Mouse (Mus musculus) heart, postnatal 10 days (tissue): ENCODE measurements around the gene Lgr6. TPM values are rescaled to one million over a fixed set of nuclear protein-coding genes. Genes with fewer than 3 reads are reported as not detected.
"Not testable (repeated sequence)": the region's sequence is repeated elsewhere in the genome, so short reads cannot be mapped to it uniquely, and the experiment has no call there.

Source experiments
- DNase-seq, 2 experiments: peaks; one replicate each; pipeline ENCODE4 v3.0.0; 2021
- intact Hi-C: fragments of 180-260 bp; cut with DNase I; formaldehyde crosslinking; loops from one replicate; pipeline ENCODE4 v1.15.1; 2025
- total RNA-seq, 2 experiments: library from RNA; stranded (reverse); gene quantifications; 2 replicates each; pipeline ENCODE4 v1.2.3; 2021

Lgr6 gene
- total RNA-seq, 2 experiments from 2014 or later, result 12.3 to 17.4 TPM

- intact Hi-C loops, result no loop called here
- no peak for DNase-seq
Observed at GRCm38 (mm10) chr1:135129543-135130183, 24.6 kb upstream of the Lgr6 start.

GRCm38 (mm10) chr1:135128986-135129385 is 23.9 kb upstream of the Lgr6 start:
- intact Hi-C loops, result no loop called here
- DNase-seq, result no peak

GRCm38 (mm10) chr1:135128011-135128441 is 22.9 kb upstream of the Lgr6 start:
- intact Hi-C loops, result no loop called here
- DNase-seq, result no peak

- intact Hi-C loops, result no loop called here
- peak in 1 of 2 experiments; percentile 24 for DNase-seq
Observed at GRCm38 (mm10) chr1:135126443-135127027, 21.5 kb upstream of the Lgr6 start.

GRCm38 (mm10) chr1:135125990-135126389 is 20.9 kb upstream of the Lgr6 start:
- no peak for DNase-seq
- intact Hi-C loops, result no loop called here

GRCm38 (mm10) chr1:135124573-135125363 is 19.7 kb upstream of the Lgr6 start:
- intact Hi-C loops, result no loop called here
- no peak for DNase-seq

GRCm38 (mm10) chr1:135112661-135113060 is 7.6 kb upstream of the Lgr6 start:
- peak in 1 of 2 experiments; percentile 49 for DNase-seq
- intact Hi-C loops, result no loop called here

GRCm38 (mm10) chr1:135111271-135111670 is 6.2 kb upstream of the Lgr6 start:
- not testable (repeated sequence) for DNase-seq
- intact Hi-C loops, result loop anchor here (2.0 kb wide), 1 partner anchor 138 kb away; no protein-coding TSS in a partner anchor

- intact Hi-C loops, result loop anchor here (1.0 to 2.0 kb wide), 2 partner anchors 26 to 137 kb away; no protein-coding TSS in a partner anchor
Observed at GRCm38 (mm10) chr1:135110075-135110474, 5.0 kb upstream of the Lgr6 start.

GRCm38 (mm10) chr1:135108611-135109010 is 3.5 kb upstream of the Lgr6 start:
- DNase-seq, result peak; percentile 62 to 72
- intact Hi-C loops, result no loop called here

More at GRCm38 (mm10) chr1:135110075-135110474, 5.0 kb upstream of the Lgr6 start:
- DNase-seq, result peak; percentile 80 to 89

GRCm38 (mm10) chr1:135105951-135106350 is 875 bp upstream of the Lgr6 start:
- intact Hi-C loops, result loop anchor here (1.0 to 2.0 kb wide), 2 partner anchors 75 to 117 kb away; no protein-coding TSS in a partner anchor
- DNase-seq, result peak; percentile 84 to 85

- intact Hi-C loops, result no loop called here
- no peak for DNase-seq
Observed at GRCm38 (mm10) chr1:135100400-135100799, 4.7 kb downstream of the Lgr6 start.

GRCm38 (mm10) chr1:135098441-135098840 is 6.6 kb downstream of the Lgr6 start:
- intact Hi-C loops, result no loop called here
- peak; percentile 84 to 88 for DNase-seq

GRCm38 (mm10) chr1:135097441-135097840 is 7.6 kb downstream of the Lgr6 start:
- intact Hi-C loops, result no loop called here
- no peak for DNase-seq

- DNase-seq, result peak in 1 of 2 experiments; percentile 26
- intact Hi-C loops, result no loop called here
Observed at GRCm38 (mm10) chr1:135096312-135096711, 8.8 kb downstream of the Lgr6 start.

GRCm38 (mm10) chr1:135095189-135095588 is 9.9 kb downstream of the Lgr6 start:
- peak; percentile 47 to 64 for DNase-seq
- intact Hi-C loops, result no loop called here

GRCm38 (mm10) chr1:135094723-135095122 is 10.4 kb downstream of the Lgr6 start:
- DNase-seq, result no peak
- intact Hi-C loops, result no loop called here

- no peak for DNase-seq
- intact Hi-C loops, result no loop called here
Observed at GRCm38 (mm10) chr1:135090914-135091313, 14.2 kb downstream of the Lgr6 start.

- intact Hi-C loops, result no loop called here
- no peak for DNase-seq
Observed at GRCm38 (mm10) chr1:135089626-135090025, 15.4 kb downstream of the Lgr6 start.

- no peak for DNase-seq
Observed at GRCm38 (mm10) chr1:135087414-135087813, 17.7 kb downstream of the Lgr6 start.

GRCm38 (mm10) chr1:135086015-135086414 is 19.1 kb downstream of the Lgr6 start:
- intact Hi-C loops, result no loop called here
- no peak for DNase-seq

More at GRCm38 (mm10) chr1:135087414-135087813, 17.7 kb downstream of the Lgr6 start:
- intact Hi-C loops, result no loop called here
